Mouse (Mus musculus): ENCODE measurements at regions not wholly inside any gene's neighbourhood (a gene's known extent, or its start where the extent isn't known, plus 50 kb on each side); places are given as distances from the start of the nearest gene placed in this dataset.

DNA sequence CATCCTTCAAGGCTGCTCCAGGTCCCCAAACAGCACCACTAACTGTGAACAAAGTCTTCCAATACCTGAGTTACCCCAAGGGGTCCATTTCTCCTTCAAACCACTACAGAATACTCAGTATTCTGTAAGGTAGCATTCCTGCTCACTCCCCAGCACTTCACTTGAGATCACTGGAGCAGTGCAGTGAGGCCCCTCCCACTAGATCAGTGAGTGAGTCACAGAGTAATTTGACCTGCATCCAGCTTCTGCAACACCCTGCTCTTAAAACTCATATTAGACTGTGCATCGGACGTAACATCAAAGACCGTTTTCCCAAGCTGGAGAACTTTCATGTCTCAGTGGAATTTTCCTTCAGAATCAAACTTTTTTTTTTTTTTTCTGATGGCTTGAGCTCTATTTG lies 461.4 kb downstream of the Insc start:
- H3K9ac ChIP-seq (replicated peaks; ENCODE audit: low read depth, low read length), result no peak overlapping the region
- no peak for ATAC-seq
- no peaks in the 10 kb centered on the region for H3K4me1 ChIP-seq (replicated peaks; ENCODE audit: control insufficient read depth, insufficient read depth, low read length)
- 75% methylated on average over 3 of the region's 3 CpGs for WGBS
- no peaks in the 10 kb centered on the region for H3K9me3 ChIP-seq (ENCODE audit: control insufficient read depth, low read length)
- H3K27me3 ChIP-seq (replicated peaks; ENCODE audit: control insufficient read depth, insufficient read depth, low read length), result no peaks in the 10 kb centered on the region
- no peaks in the 10 kb centered on the region for H3K36me3 ChIP-seq (ENCODE audit: control insufficient read depth, insufficient read depth)
- H3K4me3 ChIP-seq (replicated peaks; ENCODE audit: low read length), result no peak overlapping the region
- H3K4me2 ChIP-seq (ENCODE audit: low read length), result no peak overlapping the region
- H3K27ac ChIP-seq (ENCODE audit: low read length), result no peak overlapping the region

GRCm38 (mm10) chr7:115206479-115207134 lies 463.1 kb downstream of the Insc start:
- Histone ChIP-seq H3K27ac (ENCODE audit: low read length) (no peak overlapping the region), H3K27me3 (replicated peaks; ENCODE audit: control insufficient read depth, insufficient read depth, low read length) (no peaks in the 10 kb centered on the region), H3K4me1 (replicated peaks; ENCODE audit: control insufficient read depth, insufficient read depth, low read length) (no peaks in the 10 kb centered on the region), H3K4me3 (replicated peaks; ENCODE audit: low read length) (no peak overlapping the region), H3K36me3 (ENCODE audit: control insufficient read depth, insufficient read depth) (no peaks in the 10 kb centered on the region), H3K9me3 (ENCODE audit: control insufficient read depth, low read length) (no peaks in the 10 kb centered on the region), H3K9ac (replicated peaks; ENCODE audit: low read depth, low read length) (no peak overlapping the region), H3K4me2 (ENCODE audit: low read length) (no peak overlapping the region)
- WGBS, result 77% methylated on average over 9 of the region's 9 CpGs
- ATAC-seq, result no peak

DNA sequence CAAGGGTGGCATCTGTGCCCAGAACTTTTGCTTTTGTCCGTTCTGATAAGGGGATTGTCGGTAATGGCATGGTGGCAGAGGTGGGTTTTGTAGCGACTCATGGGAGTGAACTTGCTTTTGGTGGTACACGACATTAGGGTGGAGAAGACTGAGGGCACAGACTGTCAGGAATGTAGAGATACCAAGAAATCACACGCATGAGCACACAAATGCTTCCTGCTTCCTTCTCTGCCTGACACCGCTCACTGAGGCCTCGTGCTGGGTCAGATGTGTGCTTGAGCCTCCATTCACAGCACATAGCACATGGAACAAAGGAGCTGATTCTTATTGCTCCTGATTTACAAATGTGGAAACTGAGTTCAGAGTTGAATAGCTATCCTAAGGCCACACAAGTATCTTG lies 465.3 kb downstream of the Insc start:
- Histone ChIP-seq H3K4me2 (ENCODE audit: low read length) (no peak overlapping the region), H3K9me3 (ENCODE audit: control insufficient read depth, low read length) (no peaks in the 10 kb centered on the region), H3K27ac (ENCODE audit: low read length) (no peak overlapping the region), H3K9ac (replicated peaks; ENCODE audit: low read depth, low read length) (no peak overlapping the region), H3K4me1 (replicated peaks; ENCODE audit: control insufficient read depth, insufficient read depth, low read length) (no peaks in the 10 kb centered on the region), H3K4me3 (replicated peaks; ENCODE audit: low read length) (no peak overlapping the region), H3K27me3 (replicated peaks; ENCODE audit: control insufficient read depth, insufficient read depth, low read length) (no peaks in the 10 kb centered on the region), H3K36me3 (ENCODE audit: control insufficient read depth, insufficient read depth) (no peaks in the 10 kb centered on the region)
- ATAC-seq, result no peak
- 67% methylated on average over 7 of the region's 7 CpGs for WGBS

GRCm38 (mm10) chr7:115210012-115210411 lies 466.5 kb downstream of the Insc start:
- WGBS, result 89% methylated on average over 2 of the region's 2 CpGs
- Histone ChIP-seq H3K36me3 (ENCODE audit: control insufficient read depth, insufficient read depth) (no peaks in the 10 kb centered on the region), H3K4me1 (replicated peaks; ENCODE audit: control insufficient read depth, insufficient read depth, low read length) (no peaks in the 10 kb centered on the region), H3K4me2 (ENCODE audit: low read length) (no peak overlapping the region), H3K9me3 (ENCODE audit: control insufficient read depth, low read length) (no peaks in the 10 kb centered on the region), H3K27me3 (replicated peaks; ENCODE audit: control insufficient read depth, insufficient read depth, low read length) (peaks cover 1% of the 10 kb centered on the region; the same call in 1 of the 2 replicates), H3K4me3 (replicated peaks; ENCODE audit: low read length) (no peak overlapping the region), H3K9ac (replicated peaks; ENCODE audit: low read depth, low read length) (no peak overlapping the region), H3K27ac (ENCODE audit: low read length) (no peak overlapping the region)
- ATAC-seq, result no peak

GRCm38 (mm10) chr7:115216838-115217237 lies 473.3 kb downstream of the Insc start:
- H3K9me3 ChIP-seq (ENCODE audit: control insufficient read depth, low read length), result no peaks in the 10 kb centered on the region
- no peaks in the 10 kb centered on the region for H3K36me3 ChIP-seq (ENCODE audit: control insufficient read depth, insufficient read depth)
- H3K4me3 ChIP-seq (replicated peaks; ENCODE audit: low read length), result peak overlapping the region; percentile 33
- peak overlapping the region; percentile 45 for H3K9ac ChIP-seq (replicated peaks; ENCODE audit: low read depth, low read length)
- H3K4me2 ChIP-seq (ENCODE audit: low read length), result peak overlapping the region; percentile 56
- no peak overlapping the region for H3K27ac ChIP-seq (ENCODE audit: low read length)
- under 1% methylated on average over 12 of the region's 13 CpGs for WGBS
- peak; percentile 92 for ATAC-seq
- H3K27me3 ChIP-seq (replicated peaks; ENCODE audit: control insufficient read depth, insufficient read depth, low read length), result peaks cover 11% of the 10 kb centered on the region; the same call in 1 of the 2 replicates
- peaks cover 21% of the 10 kb centered on the region for H3K4me1 ChIP-seq (replicated peaks; ENCODE audit: control insufficient read depth, insufficient read depth, low read length)

DNA sequence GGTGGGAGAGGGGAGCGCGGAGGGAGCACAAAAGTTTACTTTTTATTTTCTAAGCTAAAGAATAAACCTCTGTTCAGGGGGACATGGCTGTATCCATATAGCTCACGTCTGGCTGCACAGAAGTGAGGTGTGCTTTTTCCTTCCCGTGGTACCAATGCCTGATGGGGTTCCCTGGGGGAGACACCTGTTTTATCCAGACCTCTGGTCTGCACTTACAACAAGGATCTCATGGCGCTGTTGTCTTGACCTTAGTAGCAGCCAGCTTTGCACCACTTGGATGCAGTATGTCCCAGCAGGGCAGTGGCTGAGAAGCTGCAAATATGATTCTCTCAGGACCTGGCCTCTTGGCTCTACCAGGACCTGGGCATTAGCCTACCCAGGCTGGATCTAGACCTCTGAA lies 473.8 kb downstream of the Insc start:
- H3K27me3 ChIP-seq (replicated peaks; ENCODE audit: control insufficient read depth, insufficient read depth, low read length), result peaks cover 11% of the 10 kb centered on the region; the same call in 1 of the 2 replicates
- no peak overlapping the region for H3K27ac ChIP-seq (ENCODE audit: low read length)
- 4% methylated on average over 5 of the region's 5 CpGs for WGBS
- H3K4me1 ChIP-seq (replicated peaks; ENCODE audit: control insufficient read depth, insufficient read depth, low read length), result peaks cover 21% of the 10 kb centered on the region
- peak; percentile 16; the same call in 1 of the 2 replicates for ATAC-seq
- H3K9me3 ChIP-seq (ENCODE audit: control insufficient read depth, low read length), result no peaks in the 10 kb centered on the region
- H3K4me2 ChIP-seq (ENCODE audit: low read length), result peak overlapping the region; percentile 56
- H3K9ac ChIP-seq (replicated peaks; ENCODE audit: low read depth, low read length), result peak overlapping the region; percentile 45
- H3K36me3 ChIP-seq (ENCODE audit: control insufficient read depth, insufficient read depth), result no peaks in the 10 kb centered on the region
- H3K4me3 ChIP-seq (replicated peaks; ENCODE audit: low read length), result peak overlapping the region; percentile 33

- H3K4me1 ChIP-seq (replicated peaks; ENCODE audit: control insufficient read depth, insufficient read depth, low read length), result peaks cover 21% of the 10 kb centered on the region
- no peak overlapping the region for H3K4me3 ChIP-seq (replicated peaks; ENCODE audit: low read length)
- WGBS, result 25% methylated on average over 6 of the region's 6 CpGs
- no peak overlapping the region for H3K9ac ChIP-seq (replicated peaks; ENCODE audit: low read depth, low read length)
- no peaks in the 10 kb centered on the region for H3K9me3 ChIP-seq (ENCODE audit: control insufficient read depth, low read length)
- peaks cover 11% of the 10 kb centered on the region; the same call in 1 of the 2 replicates for H3K27me3 ChIP-seq (replicated peaks; ENCODE audit: control insufficient read depth, insufficient read depth, low read length)
- no peaks in the 10 kb centered on the region for H3K36me3 ChIP-seq (ENCODE audit: control insufficient read depth, insufficient read depth)
- no peak overlapping the region for H3K27ac ChIP-seq (ENCODE audit: low read length)
- H3K4me2 ChIP-seq (ENCODE audit: low read length), result no peak overlapping the region
- ATAC-seq, result no peak
These were observed 474.2 kb downstream of the Insc start for GRCm38 (mm10) chr7:115217712-115218111.

- ATAC-seq, result peak; percentile 45; the same call in 1 of the 2 replicates
- Histone ChIP-seq H3K4me2 (ENCODE audit: low read length) (peak overlapping the region; percentile 41), H3K9me3 (ENCODE audit: control insufficient read depth, low read length) (no peaks in the 10 kb centered on the region), H3K4me1 (replicated peaks; ENCODE audit: control insufficient read depth, insufficient read depth, low read length) (peaks cover 21% of the 10 kb centered on the region), H3K9ac (replicated peaks; ENCODE audit: low read depth, low read length) (no peak overlapping the region), H3K27ac (ENCODE audit: low read length) (no peak overlapping the region), H3K4me3 (replicated peaks; ENCODE audit: low read length) (no peak overlapping the region), H3K36me3 (ENCODE audit: control insufficient read depth, insufficient read depth) (no peaks in the 10 kb centered on the region), H3K27me3 (replicated peaks; ENCODE audit: control insufficient read depth, insufficient read depth, low read length) (peaks cover 11% of the 10 kb centered on the region; the same call in 1 of the 2 replicates)
- whole genome bisulfite sequencing, result 20% methylated on average over 13 of the region's 13 CpGs
These were observed 475.2 kb downstream of the Insc start for GRCm38 (mm10) chr7:115218596-115219180.

GRCm38 (mm10) chr7:115222642-115223041 lies 479.1 kb downstream of the Insc start:
- H3K36me3 ChIP-seq (ENCODE audit: control insufficient read depth, insufficient read depth), result no peaks in the 10 kb centered on the region
- H3K9ac ChIP-seq (replicated peaks; ENCODE audit: low read depth, low read length), result no peak overlapping the region
- peaks cover 2% of the 10 kb centered on the region; the same call in 1 of the 2 replicates for H3K27me3 ChIP-seq (replicated peaks; ENCODE audit: control insufficient read depth, insufficient read depth, low read length)
- ATAC-seq, result no peak
- 72% methylated on average over 4 of the region's 7 CpGs for WGBS
- H3K4me1 ChIP-seq (replicated peaks; ENCODE audit: control insufficient read depth, insufficient read depth, low read length), result peaks cover 13% of the 10 kb centered on the region
- H3K9me3 ChIP-seq (ENCODE audit: control insufficient read depth, low read length), result no peaks in the 10 kb centered on the region
- no peak overlapping the region for H3K4me3 ChIP-seq (replicated peaks; ENCODE audit: low read length)
- H3K4me2 ChIP-seq (ENCODE audit: low read length), result no peak overlapping the region
- H3K27ac ChIP-seq (ENCODE audit: low read length), result no peak overlapping the region

Data from forebrain, embryonic 16.5 days (tissue).